Mouse (Mus musculus) B cell, adult 2 months (primary cell): ENCODE measurements around the gene Zmynd10.

Experiments used
- DNase-seq, 2 experiments: peaks; one replicate each; pipeline ENCODE4 v3.0.0; 2022

Zmynd10 gene

DNA sequence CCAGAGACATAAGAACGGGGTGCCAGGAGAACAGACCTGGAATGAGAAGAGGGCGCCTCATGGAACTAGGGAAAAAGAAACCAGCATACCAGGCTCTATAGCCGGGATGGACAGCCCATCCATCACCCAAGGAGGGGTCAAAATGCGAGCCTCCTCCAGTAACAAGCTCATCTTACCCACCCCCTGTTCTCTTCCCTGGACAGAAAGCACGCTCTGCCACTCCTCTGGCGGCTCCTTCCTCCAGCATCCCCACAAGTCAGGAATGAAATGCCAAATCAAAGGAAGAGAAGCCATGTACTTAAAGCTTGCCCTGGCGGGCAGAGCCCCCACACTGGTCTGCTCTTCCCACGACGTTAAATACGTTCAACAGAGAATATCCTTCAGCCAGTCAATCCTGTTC, 6.1 kb upstream of the Zmynd10 start:
- no peak for DNase-seq

DNA sequence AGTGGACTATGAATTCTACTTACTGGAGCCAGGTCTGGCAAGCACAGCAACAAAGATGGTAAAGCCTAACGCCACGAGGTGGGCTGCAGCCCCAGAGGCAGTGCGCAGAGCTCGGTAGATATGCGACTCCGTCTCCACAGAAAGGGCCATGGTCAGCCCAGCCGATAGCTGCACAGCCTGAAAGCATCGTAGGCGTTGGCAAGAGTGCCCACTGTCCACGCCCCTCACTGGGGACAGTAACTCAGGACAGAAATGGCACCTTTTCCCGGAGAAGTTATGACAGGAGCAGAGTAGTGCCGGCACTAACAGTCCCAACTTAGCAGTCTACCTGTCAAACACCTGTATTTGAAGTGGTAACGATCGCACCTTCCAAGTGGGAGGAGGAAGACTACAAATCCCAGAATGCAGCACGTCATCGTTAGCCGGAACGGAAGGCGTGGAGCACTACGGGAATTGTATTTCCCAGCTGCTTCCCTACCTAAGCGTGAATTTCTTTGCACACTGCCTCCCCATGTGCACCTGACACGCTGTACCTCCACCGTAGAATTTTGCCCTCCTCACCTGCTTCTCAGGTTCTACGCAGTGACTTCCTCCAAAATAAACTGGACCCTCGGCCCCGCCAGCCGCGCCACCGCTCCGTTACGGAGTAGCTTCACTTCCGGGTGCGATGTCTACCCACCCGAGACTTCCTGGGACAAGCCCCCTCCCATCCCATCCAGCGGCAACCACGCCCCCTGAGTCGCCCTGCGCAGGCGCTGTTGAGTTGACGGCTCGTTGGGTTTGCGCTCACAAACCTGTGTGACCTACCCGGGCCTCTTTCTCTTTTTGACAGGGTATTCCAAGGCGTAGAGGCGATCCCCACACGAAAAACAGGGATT, 5.4 kb upstream of the Zmynd10 start, which contains the start of the genes Cyb561d2 and Nprl2:
TSS of gene Cyb561d2 (minus strand) at position 720 of the 878 bp plus-strand sequence.
TSS of gene Nprl2 (plus strand) at position 753 of the 878 bp plus-strand sequence.
- peak; percentile 92 to 93 for DNase-seq

DNA sequence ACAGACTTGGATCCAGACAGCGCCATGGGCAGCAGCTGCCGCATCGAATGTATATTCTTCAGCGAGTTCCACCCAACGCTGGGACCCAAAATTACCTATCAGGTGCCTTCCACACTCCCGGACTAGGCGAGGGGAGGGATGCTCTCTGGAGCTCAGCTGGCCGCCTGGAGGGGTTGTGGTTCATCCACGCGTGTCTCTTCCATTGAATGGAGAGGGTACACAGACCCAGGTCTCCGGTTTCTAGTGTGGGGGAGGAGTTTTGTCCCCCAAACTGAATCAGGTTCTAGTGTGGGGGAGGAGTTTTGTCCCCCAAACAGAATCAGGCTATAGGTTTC, 4.8 kb upstream of the Zmynd10 start:
- no peak for DNase-seq

DNA sequence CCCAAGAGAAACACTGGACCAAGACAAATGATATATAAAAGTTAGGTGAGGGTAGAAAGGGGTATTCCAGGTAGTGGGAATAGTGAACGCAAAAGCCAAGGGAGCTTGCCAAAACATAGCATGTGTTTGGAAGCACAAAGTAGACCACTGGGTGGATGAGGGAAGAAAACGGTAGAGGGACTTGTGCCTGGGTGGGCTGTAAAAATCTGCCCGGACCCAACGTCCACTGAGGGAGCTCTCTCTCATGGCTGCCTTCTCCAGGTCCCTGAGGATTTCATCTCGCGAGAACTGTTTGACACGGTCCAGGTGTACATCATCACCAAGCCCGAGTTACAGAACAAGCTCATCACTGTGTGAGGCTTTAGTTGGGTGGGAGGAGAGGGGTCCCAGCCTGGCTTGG, 4.4 kb upstream of the Zmynd10 start:
- no peak for DNase-seq

DNA sequence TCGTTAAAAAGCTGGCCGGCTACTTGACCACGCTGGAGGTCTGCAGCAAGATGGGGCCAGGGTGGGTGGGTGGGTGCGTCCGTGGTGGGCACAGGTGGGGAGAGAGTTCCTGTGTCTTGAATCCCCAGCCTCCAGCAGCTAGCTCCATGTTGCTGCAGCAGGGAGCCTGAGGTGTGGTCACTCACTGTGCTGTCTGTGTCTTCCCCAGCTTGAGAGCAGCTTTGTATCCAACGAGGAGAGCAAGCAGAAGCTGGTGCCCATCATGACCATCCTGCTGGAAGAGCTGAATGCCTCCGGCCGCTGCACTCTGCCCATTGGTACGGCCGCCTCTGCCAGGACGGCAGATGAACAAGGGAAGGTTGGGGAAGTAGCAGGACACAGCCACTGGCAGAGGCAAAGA, 3.8 kb upstream of the Zmynd10 start:
- no peak for DNase-seq

DNA sequence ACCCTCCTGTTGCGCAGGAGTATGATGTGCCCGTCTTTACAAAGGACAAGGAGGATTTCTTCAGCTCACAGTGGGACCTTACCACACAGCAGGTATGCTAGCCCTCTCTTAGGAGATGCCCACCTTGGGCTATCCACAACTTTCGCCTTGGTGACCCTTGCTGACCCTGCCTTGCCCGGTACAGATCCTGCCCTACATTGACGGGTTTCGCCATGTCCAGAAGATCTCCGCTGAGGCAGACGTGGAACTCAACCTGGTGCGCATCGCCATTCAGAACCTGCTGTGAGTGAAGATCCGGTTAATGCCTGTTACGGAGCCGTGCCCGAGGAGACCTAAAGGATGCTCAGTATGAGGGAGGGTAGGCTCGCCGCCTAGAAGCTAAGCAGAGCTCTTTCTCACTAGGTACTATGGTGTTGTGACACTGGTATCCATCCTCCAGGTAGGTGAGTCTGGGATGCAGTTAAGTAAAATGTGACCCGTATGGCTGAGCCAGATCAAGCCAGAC, 2.9 kb upstream of the Zmynd10 start:
- no peak for DNase-seq

DNA sequence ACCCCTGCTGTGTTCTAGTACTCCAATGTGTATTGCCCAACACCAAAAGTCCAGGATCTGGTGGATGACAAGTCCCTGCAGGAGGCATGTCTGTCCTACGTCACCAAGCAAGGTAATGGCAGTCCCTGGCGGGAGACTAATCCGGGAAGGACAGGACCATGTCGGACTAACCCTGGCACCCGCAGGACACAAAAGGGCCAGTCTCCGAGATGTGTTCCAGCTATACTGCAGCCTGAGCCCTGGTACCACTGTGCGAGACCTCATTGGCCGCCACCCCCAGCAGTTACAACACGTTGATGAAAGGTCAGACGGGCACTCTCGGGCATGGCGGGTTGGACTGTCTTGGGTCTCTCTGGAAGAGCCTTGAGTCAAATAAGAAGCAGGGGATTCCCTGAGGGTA, 2.4 kb upstream of the Zmynd10 start:
- DNase-seq = no peak

DNA sequence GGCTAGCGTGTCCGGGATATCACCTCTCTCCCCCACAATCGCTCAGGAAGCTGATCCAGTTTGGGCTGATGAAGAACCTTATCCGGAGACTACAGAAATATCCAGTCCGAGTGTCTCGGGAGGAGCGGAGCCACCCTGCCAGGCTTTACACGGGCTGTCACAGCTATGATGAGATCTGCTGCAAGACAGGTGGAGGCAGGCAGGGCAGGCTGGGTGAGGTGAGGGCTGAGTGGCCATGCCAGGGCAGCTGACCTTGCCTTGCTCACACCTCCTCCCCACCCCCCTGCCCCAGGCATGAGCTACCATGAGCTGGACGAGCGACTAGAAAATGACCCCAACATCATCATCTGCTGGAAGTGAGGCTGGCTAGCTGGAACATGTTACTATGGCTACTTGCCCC, 1.9 kb upstream of the Zmynd10 start:
- no peak for DNase-seq

DNA sequence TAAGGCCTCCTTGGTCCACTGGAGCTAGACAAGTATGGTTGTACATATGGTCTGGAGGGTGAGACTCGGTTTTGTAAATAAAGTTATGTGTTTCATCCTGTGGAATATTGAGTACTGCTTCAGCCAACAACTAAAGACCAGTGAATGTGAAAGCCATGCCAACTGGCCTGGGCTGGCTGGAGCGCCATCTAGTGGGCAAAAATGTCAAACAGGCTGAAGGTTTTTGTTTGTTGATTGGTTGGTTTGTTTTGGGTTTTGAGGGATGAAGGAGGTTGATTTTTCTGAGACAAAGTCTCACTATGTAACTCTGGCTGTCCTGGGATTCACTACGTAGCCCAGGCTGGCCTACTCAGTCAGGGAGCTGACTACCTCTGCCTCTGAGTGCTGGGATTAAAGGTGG, 1.5 kb upstream of the Zmynd10 start:
- DNase-seq = peak; percentile 88

DNA sequence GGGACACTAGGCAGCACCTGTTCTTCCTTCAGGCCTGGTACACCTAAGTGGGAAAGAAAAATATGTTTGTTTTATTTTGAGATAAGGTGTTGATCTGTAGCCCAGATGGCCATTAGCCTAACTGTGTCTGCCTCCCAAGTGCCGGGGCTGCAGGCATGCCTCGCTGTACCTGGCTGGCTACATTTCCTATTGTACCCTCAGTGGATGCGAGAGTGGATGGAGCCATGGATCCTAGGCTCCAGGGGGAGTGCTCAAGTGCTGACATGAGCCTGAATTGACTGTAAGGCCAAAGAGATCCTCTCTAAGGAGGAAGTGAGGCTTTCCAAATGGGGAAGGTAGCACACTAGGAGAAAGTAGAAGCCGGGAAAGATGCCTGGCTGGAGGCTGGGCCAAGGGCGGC, 859 bp downstream of the Zmynd10 start:
- DNase-seq = no peak

DNA sequence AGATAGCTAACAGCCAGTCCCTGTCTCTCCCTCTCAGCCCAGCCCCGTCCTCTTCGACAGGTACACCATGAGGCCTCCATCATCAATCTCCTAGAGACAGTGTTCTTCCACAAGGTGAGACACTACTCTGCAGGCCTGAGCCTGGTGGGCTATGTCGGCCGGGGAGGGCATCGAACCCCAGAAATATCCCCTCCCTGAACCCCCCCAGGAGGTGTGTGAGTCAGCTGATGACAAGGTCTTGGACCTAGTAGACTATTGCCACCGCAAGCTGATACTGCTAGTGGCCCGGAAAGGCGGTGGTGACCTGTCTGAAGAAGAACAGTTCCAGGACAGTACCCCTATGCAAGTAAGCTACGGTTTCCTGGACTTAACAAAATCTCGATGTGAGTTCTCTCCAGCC, 1.7 kb downstream of the Zmynd10 start:
- DNase-seq = no peak

DNA sequence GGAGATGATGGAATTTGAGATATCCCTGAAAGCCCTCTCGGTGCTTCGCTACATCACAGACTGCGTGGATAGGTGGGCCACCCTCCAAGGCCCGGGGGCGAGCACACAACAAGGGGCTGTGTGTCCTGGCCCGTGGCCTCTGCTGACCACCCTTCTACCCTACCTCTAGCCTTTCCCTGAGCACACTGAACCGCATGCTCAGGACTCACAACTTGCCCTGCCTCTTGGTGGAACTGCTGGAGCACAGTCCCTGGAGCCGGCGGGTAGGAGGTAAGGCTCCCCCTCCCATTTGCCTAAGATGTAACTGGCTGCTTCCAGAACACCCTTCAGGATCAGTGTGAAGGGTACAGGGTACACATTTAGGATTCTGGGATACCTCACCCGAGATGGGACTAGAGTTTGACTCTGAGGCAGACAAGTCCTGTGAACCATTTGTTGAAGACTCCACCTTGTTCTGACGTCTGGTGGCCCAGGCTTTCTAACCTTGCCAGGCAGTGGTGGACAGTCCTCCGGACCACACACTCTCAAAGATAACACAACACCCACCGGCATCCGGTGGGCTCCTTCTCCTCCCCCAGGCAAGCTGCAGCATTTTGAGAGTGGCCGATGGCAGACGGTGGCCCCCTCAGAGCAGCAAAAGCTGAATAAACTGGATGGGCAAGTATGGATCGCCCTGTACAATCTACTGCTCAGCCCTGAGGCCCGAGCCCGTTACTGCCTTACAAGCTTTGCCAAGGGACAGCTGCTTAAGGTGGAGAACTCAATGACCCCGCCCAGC, 2.4 kb downstream of the Zmynd10 start:
- no peak for DNase-seq

DNA sequence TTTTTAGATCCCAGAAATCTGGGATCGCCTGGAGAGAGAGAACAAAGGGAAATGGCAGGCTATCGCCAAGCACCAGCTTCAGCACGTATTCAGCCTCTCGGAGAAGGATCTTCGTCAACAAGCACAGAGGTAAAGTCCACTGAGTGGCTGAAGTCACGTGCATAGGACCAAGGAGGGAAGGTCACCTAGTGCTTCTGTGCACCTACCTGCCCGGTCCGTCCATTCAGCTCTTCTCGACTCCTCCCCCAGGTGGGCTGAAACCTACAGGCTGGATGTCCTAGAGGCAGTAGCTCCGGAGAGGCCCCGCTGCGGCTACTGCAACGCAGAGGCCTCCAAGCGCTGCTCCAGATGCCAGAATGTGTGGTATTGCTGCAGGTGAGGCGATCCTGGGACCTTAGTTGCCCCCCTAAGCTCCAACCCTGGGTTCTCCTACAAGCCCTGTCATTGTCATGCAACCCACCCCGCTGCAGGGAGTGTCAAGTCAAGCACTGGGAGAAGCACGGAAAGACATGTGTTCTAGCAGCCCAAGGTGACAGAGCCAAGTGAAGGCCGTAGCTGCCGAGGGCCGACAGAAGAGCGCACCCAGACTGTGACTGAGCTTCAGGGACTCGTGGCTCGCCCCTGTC, 3.5 kb downstream of the Zmynd10 start:
- no peak for DNase-seq

DNA sequence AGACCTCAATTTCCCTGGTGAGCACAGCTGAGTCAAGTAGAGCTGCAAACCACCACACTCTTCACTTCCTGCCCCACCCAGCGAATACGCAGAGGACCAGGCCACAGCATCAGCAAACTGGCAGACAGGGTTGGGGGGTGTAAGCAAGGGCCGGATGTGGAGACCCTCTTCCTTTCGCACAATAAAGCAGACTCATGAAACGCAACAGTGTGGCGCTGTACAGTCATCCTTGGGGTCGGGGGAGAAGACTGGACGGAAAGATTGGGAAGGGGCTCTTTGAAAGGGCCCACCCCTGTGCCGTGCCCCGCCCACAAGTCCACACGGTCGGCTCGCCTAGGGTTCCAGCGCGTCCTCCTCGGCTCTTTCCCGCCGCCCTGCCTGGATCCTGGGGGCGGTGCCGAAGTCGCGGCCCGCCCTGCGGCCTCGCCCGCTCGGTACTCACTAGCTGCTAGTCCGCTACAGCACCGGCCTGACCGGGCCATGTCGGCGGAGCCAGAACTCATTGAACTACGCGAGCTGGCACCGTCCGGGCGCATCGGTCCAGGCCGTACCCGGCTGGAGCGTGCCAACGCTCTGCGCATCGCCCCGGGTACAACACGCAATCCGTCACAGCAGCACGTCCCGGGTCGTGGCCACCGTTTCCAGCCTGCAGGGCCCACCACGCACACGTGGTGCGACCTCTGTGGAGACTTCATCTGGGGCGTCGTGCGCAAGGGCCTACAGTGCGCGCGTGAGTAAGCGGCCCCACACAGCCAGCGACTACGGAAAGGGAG, 4.2 kb downstream of the Zmynd10 start, which contains the start of gene Rassf1:
TSS of gene Rassf1 (plus strand) at position 439 of the 773 bp plus-strand sequence.
- peak; percentile 79 to 84 for DNase-seq

DNA sequence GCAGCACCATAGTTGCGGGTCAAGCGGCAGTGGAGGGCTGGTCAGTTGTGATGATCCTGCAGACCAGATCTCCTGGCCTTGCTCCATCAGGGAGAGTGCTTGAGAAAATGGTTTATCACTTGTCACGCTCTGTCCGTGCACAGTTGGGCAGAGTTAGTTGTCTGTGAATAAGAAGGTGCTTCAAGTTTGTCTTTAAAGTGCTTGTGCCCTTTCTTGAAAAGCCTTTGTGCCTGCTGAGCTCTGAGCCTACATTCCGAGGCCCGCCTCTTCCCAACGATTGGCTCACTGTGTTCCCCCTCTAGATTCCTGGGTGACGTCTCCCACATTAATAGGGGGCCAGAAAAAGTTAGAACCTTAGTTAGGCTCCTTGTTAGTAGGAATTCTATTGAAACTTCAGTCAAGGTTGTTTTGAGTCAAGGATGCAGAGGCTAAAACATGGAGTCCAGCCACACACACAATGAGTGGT, 4.8 kb downstream of the Zmynd10 start:
- no peak for DNase-seq

DNA sequence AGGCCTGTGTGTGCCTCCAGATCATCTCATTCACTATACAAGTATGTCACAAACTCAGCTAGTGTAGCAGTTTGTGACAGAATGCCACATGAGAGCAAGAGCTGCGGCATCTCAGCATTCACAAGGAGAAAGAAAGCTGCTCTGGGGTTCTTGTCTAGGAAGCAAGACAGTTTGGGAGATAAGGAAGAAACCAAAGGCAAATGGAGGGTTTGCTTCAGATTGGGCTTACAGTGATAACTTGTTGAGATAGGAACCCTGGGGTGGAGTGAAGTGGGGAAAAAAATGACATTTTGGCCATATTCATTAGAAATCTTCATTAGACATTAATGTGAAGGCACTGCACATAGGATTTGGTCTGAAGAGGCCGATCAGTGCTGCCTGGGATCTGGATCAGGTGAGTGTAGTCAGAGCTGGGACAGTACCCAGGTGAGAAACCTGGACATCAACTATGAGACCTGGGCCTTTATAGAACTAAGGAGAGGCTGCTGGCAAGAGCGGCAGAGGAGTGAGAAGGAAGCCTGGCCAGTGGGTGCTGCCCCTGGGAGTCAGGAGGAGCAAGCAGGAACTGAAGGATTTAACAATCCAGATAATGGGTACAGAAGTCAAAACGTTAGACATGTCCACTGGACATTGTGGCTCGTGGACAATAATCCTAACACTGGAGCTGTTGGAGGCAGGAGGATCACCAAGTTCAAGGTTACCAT, 5.7 kb downstream of the Zmynd10 start:
- DNase-seq = no peak

DNA sequence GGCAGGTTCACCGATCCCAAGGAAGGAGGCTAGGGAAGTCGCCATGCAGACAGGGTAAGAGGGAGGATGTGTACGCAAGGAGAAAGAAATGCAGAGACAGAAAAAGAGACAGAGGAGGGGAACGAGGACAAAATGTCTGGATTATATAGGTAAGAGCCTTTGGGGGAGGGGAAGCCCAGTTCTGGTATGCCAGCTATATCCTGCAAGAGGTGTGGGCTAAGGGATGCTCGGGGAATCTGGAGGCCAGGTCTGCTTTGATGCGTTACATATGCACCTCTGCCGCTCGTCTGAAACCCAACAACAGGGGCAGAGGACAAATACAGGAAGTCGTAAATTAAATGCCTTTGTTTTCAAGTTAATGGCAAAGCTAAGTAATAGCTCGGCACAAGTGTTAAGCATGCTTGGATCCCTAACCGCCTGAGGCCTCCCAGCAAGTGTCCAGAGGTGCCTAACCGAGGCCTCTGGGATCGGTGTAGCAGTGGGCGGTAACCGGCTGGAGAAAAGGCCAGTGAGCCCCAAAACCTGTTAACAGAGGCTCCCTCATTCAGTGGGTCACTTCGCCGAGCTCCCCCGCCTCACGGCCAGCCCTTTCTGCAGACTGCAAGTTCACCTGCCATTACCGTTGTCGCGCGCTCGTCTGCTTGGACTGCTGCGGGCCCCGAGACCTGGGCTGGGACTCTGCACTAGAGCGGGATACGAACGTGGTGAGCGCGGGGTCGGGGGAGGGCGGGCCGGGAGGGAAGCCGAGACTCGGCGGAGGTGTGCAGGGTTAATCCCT, 6.6 kb downstream of the Zmynd10 start:
- DNase-seq = peak; percentile 55 to 61

DNA sequence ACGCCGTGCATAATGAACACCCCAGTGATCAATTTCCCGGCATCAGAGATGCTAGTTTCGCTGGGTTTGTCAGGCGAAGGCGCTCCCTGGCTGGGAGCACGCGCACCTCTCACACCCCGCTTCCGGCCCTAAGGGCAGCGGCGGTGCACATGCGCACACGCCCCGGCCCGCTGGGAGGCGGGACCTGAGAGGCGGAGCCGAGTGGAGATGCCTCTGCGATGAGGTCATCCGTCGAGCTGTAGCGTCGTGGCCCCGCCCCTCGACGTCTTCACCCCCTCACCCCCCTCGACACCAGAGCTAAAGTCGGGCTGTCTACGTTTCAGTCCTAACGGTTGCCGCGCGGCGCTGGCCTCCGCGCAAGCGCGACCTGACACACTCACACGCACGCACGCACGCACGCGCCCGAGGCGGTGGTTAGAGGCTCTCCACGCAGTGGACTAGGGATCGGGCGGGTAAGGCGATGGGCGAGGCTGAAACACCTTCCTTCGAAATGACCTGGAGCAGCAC, 7.3 kb downstream of the Zmynd10 start:
- peak; percentile 97 to 98 for DNase-seq

DNA sequence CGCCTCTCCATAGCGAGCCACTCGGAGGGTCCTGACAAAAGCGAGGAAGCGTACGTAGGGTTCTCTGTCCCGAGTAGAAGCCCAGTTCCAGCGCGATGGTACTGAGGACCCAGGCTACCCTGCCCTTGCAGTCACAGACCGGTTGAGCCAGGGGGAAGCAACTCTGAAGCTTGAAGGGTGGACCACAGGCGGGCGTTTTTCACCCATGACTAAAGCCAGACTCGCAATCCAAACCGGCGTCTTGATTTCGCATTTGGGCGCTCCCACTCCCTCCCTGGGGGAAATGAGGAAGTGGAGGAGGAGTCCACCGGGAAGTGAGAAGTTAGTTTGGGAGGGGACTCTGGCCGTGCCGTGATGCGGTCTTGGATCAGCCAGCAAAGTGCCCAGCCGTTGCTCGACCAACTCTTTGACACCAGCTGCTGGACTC, 7.9 kb downstream of the Zmynd10 start:
- DNase-seq = peak in 1 of 2 experiments; percentile 65

DNA sequence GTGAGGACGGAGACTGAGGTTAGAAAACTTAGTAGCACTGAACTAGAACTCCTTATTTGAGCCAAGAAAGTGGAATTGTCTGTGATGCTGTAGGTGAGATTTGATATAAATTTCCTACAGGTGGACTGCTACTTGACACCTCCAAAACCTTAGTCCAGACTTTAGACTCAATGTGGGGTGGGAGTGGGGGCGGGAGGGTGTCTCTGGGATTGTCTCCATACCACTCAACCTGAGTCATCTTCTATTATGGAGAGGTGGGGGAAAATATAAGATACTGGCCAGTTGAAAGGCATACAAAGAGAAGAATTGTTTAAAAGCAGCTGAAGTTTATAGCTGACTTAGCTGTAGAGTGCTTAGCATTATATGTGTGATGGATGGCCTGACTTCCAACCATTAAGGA, 8.6 kb downstream of the Zmynd10 start:
- DNase-seq = no peak

DNA sequence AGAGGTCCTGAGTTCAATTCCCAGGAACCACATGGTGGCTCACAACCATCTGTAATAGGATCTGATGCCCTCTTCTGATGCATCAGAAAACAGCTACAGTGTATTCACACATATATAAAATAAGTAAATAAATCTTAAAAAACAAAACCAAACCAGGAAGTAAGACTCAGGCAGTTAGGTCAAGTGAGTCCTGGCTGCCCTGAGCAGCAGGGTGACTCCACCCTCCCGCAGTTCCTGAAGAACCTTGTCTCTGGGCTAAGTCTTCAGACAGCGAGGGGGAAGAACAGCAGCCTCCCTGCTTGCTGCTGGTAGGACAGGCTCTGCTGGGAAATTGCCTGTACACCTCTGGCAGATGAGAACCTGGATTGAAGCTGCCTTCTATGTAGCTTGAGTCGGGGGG, 9.2 kb downstream of the Zmynd10 start:
- no peak for DNase-seq
